Mouse (Mus musculus) midbrain, embryonic 14.5 days (tissue): Measurements from ENCODE around the gene Snrnp35. TPM values are rescaled to one million over a fixed set of nuclear protein-coding genes. Genes with fewer than 3 reads are reported as not detected.

Experiments used
- ATAC-seq: fragments of 200-750 bp; cut with Nextera tagmentation; 2 replicates; pipeline ENCODE4 v1.8.0; 2017; ENCODE audit warnings: moderate number of reproducible peaks, moderate library complexity; ENCODE audit not compliant: low FRiP score, low TSS enrichment
- DNase-seq: peaks from one replicate; pipeline ENCODE4 v3.0.0-alpha.2; 2015
- H3K27ac ChIP-seq: fragments of 300-500 bp; sonication (generic); replicated peaks from 2 replicates; pipeline ENCODE4 v1.5.1; 2014; ENCODE audit warnings: mild to moderate bottlenecking, low read depth, low read length, moderate library complexity
- H3K27me3 ChIP-seq: fragments of 300-500 bp; sonication (generic); 2 replicates; pipeline ENCODE4 v1.6.1; 2014; ENCODE audit warnings: low read length, control low read depth, mixed read lengths; ENCODE audit not compliant: control insufficient read depth, insufficient read depth
- H3K36me3 ChIP-seq: fragments of 300-500 bp; sonication (generic); 2 replicates; pipeline ENCODE4 v1.6.1; 2014; ENCODE audit warnings: low read length, control low read depth; ENCODE audit not compliant: control insufficient read depth, insufficient read depth
- H3K4me1 ChIP-seq: fragments of 300-500 bp; sonication (generic); 2 replicates; pipeline ENCODE4 v1.6.1; 2014; ENCODE audit warnings: mild to moderate bottlenecking, antibody characterized with exemption, low read length, control low read depth; ENCODE audit not compliant: control insufficient read depth, insufficient read depth
- H3K4me2 ChIP-seq: fragments of 300-500 bp; sonication (generic); 2 replicates; pipeline ENCODE4 v1.6.1; 2014; ENCODE audit warnings: mild to moderate bottlenecking, low read length, moderate library complexity
- H3K4me3 ChIP-seq: fragments of 300-500 bp; sonication (generic); replicated peaks from 2 replicates; pipeline ENCODE4 v1.5.1; 2014; ENCODE audit warnings: low read depth, low read length
- H3K9ac ChIP-seq: fragments of 300-500 bp; sonication (generic); replicated peaks from 2 replicates; pipeline ENCODE4 v1.6.1; 2014; ENCODE audit warnings: mild to moderate bottlenecking, low read length, moderate library complexity
- H3K9me3 ChIP-seq: fragments of 300-500 bp; sonication (generic); 2 replicates; pipeline ENCODE4 v1.6.1; 2016; ENCODE audit warnings: low read length, control low read depth, mixed read lengths; ENCODE audit not compliant: control insufficient read depth
- WGBS: fragments of 180-500 bp; shearing (Covaris S2); extraction: QIAGEN DNeasy Blood & Tissue Kit; methylation state at CpG from one replicate; pipeline ENCODE4 v1.1.7; 2014; 5-methylcytosine and 5-hydroxymethylcytosine counted together
- polyA plus RNA-seq: library from polyadenylated mRNA; unstranded; fragments of >200 nt; fragmentation: Nextera tagmentation; extraction: Ambion mirVana; gene quantifications from 2 replicates; pipeline ENCODE4 v1.2.1, GENCODE M21; 2014

The Snrnp35 gene
- polyA plus RNA-seq, 1 experiment from 2014 or later = 8.9 TPM

DNA sequence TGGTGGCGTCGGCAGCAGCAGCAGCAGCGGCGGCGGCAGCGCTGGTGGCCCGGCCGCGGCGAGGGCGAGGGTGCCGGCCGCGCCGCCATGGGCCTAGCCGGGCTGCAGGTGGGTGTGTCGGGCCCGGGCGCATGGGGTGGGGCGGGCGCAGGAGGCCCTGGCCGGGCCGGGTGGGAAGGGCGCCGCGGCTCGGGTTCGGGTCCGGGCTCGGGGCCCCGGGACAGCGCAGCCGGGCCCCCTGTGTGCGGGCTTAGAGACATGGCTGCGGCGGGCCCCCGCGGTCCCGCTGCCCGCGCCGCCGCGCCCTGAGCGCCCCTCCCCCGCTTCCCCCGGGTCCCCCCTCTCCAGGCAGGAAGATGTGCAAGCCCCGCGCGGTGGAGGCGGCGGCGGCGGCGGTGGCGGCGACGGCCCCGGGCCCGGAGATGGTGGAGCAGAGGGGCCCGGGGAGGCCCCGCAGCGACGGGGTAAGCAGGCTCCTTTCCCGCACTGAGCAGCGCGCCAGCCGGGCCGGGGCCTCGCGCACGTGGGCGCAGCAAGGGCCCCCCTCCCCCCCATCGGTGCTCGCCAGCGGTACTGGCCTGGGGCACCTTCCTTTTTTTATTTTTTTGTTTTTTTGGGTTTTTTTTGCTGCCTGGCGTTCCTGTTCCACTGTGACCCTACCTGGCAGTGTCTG, 37.2 kb upstream of the Snrnp35 start:
- peak overlapping the region; percentile 88 for H3K9ac ChIP-seq
- H3K27me3 ChIP-seq = no peaks in the 10 kb centered on the region
- ATAC-seq = peak; percentile 71
- peak overlapping the region; percentile 87 for H3K4me2 ChIP-seq
- H3K9me3 ChIP-seq = no peaks in the 10 kb centered on the region
- peak overlapping the region; percentile 80 for H3K27ac ChIP-seq
- peaks cover 15% of the 10 kb centered on the region for H3K4me1 ChIP-seq
- peak; percentile 63 for DNase-seq
- H3K36me3 ChIP-seq = peaks cover 37% of the 10 kb centered on the region
- WGBS = under 1% methylated on average over 67 of the region's 77 CpGs
- peak overlapping the region; percentile 81 for H3K4me3 ChIP-seq

GRCm38 (mm10) chr5:124446301-124446881, 36.5 kb upstream of the Snrnp35 start:
- DNase-seq (peak; percentile 26), ATAC-seq (no peak)
- H3K9ac ChIP-seq = peak overlapping the region; percentile 88
- peak overlapping the region; percentile 87 for H3K4me2 ChIP-seq
- H3K27ac ChIP-seq = no peak overlapping the region
- 4% methylated on average over 15 of the region's 15 CpGs for WGBS
- H3K9me3 ChIP-seq = no peaks in the 10 kb centered on the region
- peaks cover 43% of the 10 kb centered on the region for H3K36me3 ChIP-seq
- peaks cover 15% of the 10 kb centered on the region for H3K4me1 ChIP-seq
- H3K4me3 ChIP-seq = peak overlapping the region; percentile 81
- H3K27me3 ChIP-seq = no peaks in the 10 kb centered on the region

GRCm38 (mm10) chr5:124449494-124449893, 33.4 kb upstream of the Snrnp35 start:
- Histone ChIP-seq H3K27me3 (no peaks in the 10 kb centered on the region), H3K4me3 (no peak overlapping the region), H3K36me3 (peaks cover 71% of the 10 kb centered on the region), H3K4me1 (peaks cover 15% of the 10 kb centered on the region), H3K4me2 (no peak overlapping the region), H3K9me3 (no peaks in the 10 kb centered on the region), H3K27ac (no peak overlapping the region), H3K9ac (no peak overlapping the region)
- DNase-seq (no peak), ATAC-seq (no peak)
- WGBS = 71% methylated on average over 6 of the region's 6 CpGs

DNA sequence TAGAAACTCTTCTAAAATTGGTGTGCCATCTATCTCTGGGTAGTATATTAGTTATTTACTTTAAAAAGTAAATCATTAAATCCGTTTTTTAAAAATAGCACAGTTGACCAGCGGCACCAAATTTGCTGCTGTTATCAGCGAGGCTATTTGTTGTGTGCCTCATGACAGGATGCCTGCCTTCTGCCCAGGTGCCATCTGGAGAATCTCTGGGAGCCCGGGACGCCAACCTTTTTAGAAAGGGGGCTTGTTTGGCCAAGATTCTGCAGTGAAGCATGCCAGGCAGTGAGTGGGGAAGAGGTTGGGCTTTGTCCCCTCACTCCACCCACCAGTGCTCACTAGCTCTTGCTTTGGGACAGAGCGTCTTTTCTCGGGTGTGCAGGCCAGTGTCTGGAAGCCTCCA, 32.9 kb upstream of the Snrnp35 start:
- Histone ChIP-seq H3K27ac (no peak overlapping the region), H3K9me3 (no peaks in the 10 kb centered on the region), H3K4me2 (no peak overlapping the region), H3K4me3 (no peak overlapping the region), H3K9ac (no peak overlapping the region), H3K36me3 (peaks cover 75% of the 10 kb centered on the region), H3K4me1 (peaks cover 11% of the 10 kb centered on the region), H3K27me3 (no peaks in the 10 kb centered on the region)
- ATAC-seq (no peak), DNase-seq (no peak)
- 91% methylated on average over 7 of the region's 7 CpGs for WGBS

- 90% methylated on average over 16 of the region's 16 CpGs for WGBS
- H3K9me3 ChIP-seq = no peaks in the 10 kb centered on the region
- no peak for ATAC-seq
- peaks cover 81% of the 10 kb centered on the region for H3K36me3 ChIP-seq
- no peak for DNase-seq
- no peak overlapping the region for H3K9ac ChIP-seq
- H3K4me3 ChIP-seq = no peak overlapping the region
- peaks cover 11% of the 10 kb centered on the region for H3K4me1 ChIP-seq
- H3K27me3 ChIP-seq = no peaks in the 10 kb centered on the region
- no peak overlapping the region for H3K27ac ChIP-seq
- H3K4me2 ChIP-seq = no peak overlapping the region
Measured at GRCm38 (mm10) chr5:124450641-124451340, 32.1 kb upstream of the Snrnp35 start.

- Histone ChIP-seq H3K4me1 (no peaks in the 10 kb centered on the region), H3K4me3 (no peak overlapping the region), H3K27ac (no peak overlapping the region; the same call in 1 of the 2 replicates), H3K9me3 (no peaks in the 10 kb centered on the region), H3K4me2 (no peak overlapping the region), H3K27me3 (no peaks in the 10 kb centered on the region), H3K9ac (no peak overlapping the region), H3K36me3 (peaks cover 92% of the 10 kb centered on the region)
- DNase-seq (no peak), ATAC-seq (no peak)
- 78% methylated on average over 15 of the region's 15 CpGs for WGBS
Measured at GRCm38 (mm10) chr5:124452494-124453228, 30.3 kb upstream of the Snrnp35 start.

GRCm38 (mm10) chr5:124453339-124454081, 29.4 kb upstream of the Snrnp35 start:
- Histone ChIP-seq H3K9me3 (no peaks in the 10 kb centered on the region), H3K4me3 (no peak overlapping the region), H3K27me3 (no peaks in the 10 kb centered on the region), H3K4me2 (no peak overlapping the region), H3K36me3 (peaks cover 93% of the 10 kb centered on the region), H3K4me1 (no peaks in the 10 kb centered on the region), H3K9ac (no peak overlapping the region), H3K27ac (no peak overlapping the region; the same call in none of the 2 replicates)
- ATAC-seq (no peak), DNase-seq (no peak)
- WGBS = 78% methylated on average over 13 of the region's 13 CpGs

GRCm38 (mm10) chr5:124454082-124454419, 28.9 kb upstream of the Snrnp35 start:
- Histone ChIP-seq H3K4me2 (no peak overlapping the region), H3K27me3 (no peaks in the 10 kb centered on the region), H3K27ac (no peak overlapping the region), H3K4me1 (no peaks in the 10 kb centered on the region), H3K9ac (no peak overlapping the region), H3K36me3 (peaks cover 93% of the 10 kb centered on the region), H3K9me3 (no peaks in the 10 kb centered on the region), H3K4me3 (no peak overlapping the region)
- WGBS = 81% methylated on average over 1 of the region's 1 CpGs
- DNase-seq = no peak
- ATAC-seq = no peak
